Mouse (Mus musculus): ENCODE data around the gene Ano4.

- no peak for TF ChIP-seq EP300 (IDR thresholded peaks at IDR 0.05; ENCODE audit: low read depth)
- TF ChIP-seq CTCF (IDR thresholded peaks at IDR 0.05; ENCODE audit: low read depth): no peak
Observed at GRCm38 (mm10) chr10:89290698-89291097, 53.9 kb downstream of the Ano4 start.
